Mouse (Mus musculus) left cerebral cortex, postnatal 10 days (tissue): ENCODE measurements at regions not wholly inside any gene's neighbourhood (a gene's known extent, or its start where the extent isn't known, plus 50 kb on each side); places are given as distances from the start of the nearest gene placed in this dataset.

ENCODE experiments used
- DNase-seq, 2 experiments: peaks; one replicate each; pipeline ENCODE4 v3.0.0; 2021 to 2022; ENCODE audit warnings: low spot score in 2 of 2, mixed read lengths in 1 of 2; ENCODE audit errors: extremely low spot score in 1 of 2
- intact Hi-C: fragments of 180-260 bp; cut with DNase I; formaldehyde crosslinking; loops from one replicate; pipeline ENCODE4 v1.15.1; 2025

DNA sequence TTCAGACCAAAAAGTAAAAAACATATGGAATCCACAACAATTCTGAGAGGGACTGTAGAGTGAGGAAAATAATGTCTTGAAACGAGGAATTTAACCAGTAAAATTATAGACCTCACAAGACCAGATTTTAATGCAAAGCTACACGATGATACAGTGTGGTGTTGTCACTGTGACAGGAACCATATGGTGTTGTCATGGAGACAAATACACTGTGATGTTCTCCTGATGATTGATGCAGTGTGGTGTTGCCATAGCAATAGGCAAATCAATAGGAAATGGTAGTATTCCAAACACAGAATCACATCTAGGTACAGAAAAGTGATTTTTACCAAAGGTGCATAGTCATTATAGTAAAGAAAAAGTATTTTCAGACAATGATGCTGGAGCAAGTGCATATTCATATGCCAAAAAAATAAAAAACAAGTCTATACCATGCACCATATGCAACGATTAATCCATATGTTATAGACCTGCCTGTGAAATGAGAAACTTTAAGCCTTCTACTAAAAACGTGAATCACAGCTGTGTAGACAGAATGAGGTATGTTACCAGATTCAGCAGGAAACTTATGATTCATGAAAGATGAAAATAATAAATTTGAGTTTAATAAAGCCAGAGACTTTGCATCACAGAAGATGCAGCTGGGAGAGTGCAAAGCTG, 149.6 kb downstream of the Thbs2 start:
- intact Hi-C loops: no loop called here
- no peak for DNase-seq

- DNase-seq: no peak
- intact Hi-C loops: no loop called here
These were observed 153.0 kb downstream of the Thbs2 start for GRCm38 (mm10) chr17:14541035-14541434.

DNA sequence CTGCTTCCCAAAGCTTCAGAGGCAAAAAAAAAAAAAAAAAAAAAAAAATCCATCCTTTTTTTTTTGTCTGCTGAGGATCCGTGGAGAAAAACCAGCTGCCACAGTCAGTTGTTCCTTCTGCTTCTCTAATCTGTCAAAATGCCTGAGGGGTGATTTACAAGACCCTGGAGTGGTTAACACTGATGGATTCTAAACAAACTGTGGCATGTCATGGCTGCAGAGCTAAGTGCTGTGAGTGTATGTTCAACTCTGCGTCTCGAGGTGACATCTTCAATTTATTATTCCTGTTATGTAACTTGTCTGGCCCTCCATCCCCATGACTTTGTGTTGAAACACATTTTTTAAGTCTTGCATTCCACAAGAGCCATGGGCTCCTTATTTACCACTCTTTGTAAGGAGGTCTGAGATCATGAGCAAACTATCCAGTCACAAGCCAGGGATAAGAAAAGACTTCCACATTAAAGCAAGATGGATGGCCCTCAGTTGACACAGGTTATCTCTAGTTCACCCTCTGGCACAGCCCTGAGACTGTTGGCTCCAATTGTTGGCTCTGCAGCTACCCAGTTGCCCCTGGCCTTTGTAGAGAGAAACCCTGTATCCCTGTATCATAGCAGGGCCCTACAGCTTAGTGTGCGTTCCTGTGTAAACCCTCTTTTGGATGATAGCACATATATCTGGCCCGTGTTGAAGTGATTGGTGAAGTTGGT, 153.6 kb downstream of the Thbs2 start:
- DNase-seq: no peak
- intact Hi-C loops: no loop called here

DNA sequence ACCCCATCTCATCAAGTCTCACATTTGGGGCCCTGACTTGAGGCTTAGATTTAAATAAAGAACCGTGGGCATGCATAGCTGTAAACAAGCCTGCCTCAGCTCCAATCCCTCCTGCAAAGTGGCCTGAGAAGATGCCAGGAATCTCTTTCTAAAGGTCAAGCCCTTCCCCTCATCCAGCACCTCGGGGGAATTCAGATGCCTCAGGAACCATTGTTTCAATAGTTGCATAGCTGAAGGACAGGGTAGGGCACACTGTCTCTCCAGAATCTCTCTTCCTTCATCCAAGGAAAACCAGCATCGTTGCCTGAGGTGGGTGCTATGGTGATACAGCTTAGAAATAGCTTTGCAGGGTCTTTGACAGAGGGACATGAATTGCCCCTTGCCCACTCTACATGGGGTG, 154.4 kb downstream of the Thbs2 start:
- intact Hi-C loops: no loop called here
- DNase-seq: no peak

GRCm38 (mm10) chr17:14539191-14539590, 154.8 kb downstream of the Thbs2 start:
- intact Hi-C loops: no loop called here

DNA sequence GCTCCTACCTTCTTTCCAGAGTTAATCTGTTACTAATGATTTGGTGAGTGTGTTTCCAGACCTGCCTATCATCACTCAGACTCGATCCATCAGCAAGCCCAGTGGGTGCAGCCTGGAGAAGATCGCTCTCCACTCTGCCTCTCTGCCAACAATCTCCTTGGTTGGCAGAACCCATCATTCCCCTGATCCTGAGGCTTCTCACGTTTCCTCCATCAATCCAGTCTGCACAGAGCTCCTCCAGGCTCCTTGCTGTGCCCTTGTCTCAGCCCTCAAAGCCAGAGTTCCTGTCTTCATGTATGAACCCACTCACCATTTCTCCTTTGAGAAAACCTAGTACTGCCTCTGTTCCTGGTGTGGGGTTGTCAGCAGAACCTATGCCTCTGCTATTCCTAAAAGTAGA, 155.5 kb downstream of the Thbs2 start:
- no peak for DNase-seq

More at GRCm38 (mm10) chr17:14539191-14539590, 154.8 kb downstream of the Thbs2 start:
- no peak for DNase-seq

DNA sequence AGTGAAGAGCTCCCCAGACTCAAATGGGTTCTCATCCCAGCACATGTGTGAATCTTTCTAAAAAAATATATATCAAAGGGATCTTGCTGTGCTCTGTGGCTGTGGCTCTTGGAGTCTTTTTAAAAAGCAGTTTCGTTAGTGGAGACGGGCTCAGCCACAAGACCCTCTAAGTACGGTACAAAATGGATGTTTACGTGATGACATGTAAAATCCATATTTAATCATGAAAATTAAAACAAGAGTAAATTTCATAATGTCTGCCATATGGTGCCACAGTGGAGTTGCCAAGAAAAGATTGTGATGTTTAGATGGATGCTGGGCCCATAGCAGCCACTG, 161.1 kb downstream of the Thbs2 start:
- no peak for DNase-seq
- intact Hi-C loops: no loop called here

More for the DNA sequence above, 155.5 kb downstream of the Thbs2 start:
- intact Hi-C loops: no loop called here

GRCm38 (mm10) chr17:14532298-14532978, 161.6 kb downstream of the Thbs2 start:
- DNase-seq: no peak
- intact Hi-C loops: no loop called here

- intact Hi-C loops: no loop called here
- DNase-seq: no peak
These were observed 162.2 kb downstream of the Thbs2 start for GRCm38 (mm10) chr17:14531796-14532195.

- intact Hi-C loops: no loop called here
- no peak for DNase-seq
These were observed 166.3 kb downstream of the Thbs2 start for GRCm38 (mm10) chr17:14527691-14528090.

DNA sequence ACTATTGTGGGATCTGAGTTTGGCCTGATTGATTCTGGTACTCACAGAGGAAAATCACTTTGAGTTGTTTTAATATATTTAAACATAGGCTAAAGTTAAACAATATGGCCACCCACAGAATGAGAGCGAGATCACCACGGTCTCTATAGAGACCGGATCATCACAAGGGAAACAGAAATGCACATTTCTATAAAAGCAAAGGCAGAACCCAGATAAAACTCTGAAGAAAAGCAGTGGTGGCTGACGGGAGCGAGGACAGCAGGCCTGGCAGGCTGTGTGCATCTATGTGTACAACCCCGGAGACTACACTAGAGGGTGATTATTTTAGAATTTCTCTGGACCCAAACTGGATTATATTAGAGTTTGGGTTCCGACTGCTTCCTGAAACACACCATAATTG, 168.8 kb downstream of the Thbs2 start:
- intact Hi-C loops: no loop called here
- no peak for DNase-seq

- peak; percentile 57 to 64 for DNase-seq
- intact Hi-C loops: loop anchor here (1.0 kb wide), 1 partner anchor 381 kb away; no protein-coding TSS in a partner anchor
These were observed 169.4 kb downstream of the Thbs2 start for GRCm38 (mm10) chr17:14524426-14525236.

- intact Hi-C loops: no loop called here
- DNase-seq: no peak
These were observed 172.0 kb downstream of the Thbs2 start for GRCm38 (mm10) chr17:14522011-14522410.

DNA sequence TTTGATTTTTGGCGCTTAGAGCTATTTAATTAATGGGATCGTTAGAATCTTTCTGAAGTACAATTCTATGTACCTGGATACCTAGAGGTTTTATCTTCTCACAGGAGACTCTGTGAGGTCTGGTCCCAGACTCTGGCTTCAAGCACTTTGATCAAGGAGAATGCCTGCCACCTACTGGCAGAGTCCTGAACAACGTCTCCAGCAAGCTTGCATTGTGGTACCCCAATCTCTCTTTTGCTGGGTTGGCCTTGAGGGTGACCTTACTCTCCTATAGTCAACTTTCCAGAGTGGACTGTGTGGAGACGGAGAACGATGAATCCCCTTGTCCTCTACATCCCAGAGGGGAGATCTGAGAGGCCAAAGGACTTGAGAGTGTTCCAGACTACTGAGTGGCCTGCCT, 173.5 kb downstream of the Thbs2 start:
- DNase-seq: peak; percentile 78 to 80
- intact Hi-C loops: no loop called here

DNA sequence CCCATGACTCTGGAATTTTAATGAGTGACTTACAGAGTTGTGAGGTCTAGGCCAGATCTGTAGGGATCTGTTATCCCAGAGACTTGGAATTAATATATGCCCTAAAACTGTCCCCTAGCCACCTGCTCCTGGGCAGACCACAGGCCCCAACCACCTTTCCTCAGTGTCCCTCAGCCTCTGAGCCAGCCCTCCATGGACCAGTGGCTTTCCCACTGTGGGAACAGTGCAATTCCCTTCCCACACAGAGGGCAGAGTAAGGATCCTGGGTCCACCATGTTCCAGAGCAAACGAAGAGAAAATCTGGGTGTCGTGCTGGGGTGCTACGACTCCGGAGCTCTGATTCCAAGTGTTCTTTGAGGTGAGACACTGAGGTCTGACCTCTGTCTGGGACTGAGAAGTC, 174.7 kb downstream of the Thbs2 start:
- intact Hi-C loops: loop anchor here (5.0 kb wide), 1 partner anchor 407 kb away; no protein-coding TSS in a partner anchor
- DNase-seq: no peak

DNA sequence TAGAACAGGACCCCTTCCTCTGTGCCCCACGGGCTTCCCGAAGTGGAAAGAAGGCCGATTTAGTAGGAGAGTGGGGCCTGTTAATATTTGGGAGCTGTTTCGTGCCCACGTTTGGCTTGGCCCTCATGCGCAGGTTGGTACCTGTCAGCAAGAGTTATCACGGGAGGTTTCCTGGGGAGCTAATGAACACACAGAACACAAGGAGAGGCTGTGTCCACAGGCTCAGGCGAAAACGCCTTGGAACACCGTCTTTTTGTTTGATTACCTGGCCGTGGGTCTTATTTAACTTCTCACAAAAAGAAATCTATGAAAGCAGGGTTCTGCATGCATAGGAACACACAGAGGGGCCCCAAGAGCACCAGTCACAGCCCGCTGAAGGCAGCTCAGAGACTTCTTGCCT, 175.8 kb downstream of the Thbs2 start:
- no peak for DNase-seq
- intact Hi-C loops: loop anchor here (5.0 kb wide), 1 partner anchor 406 kb away; no protein-coding TSS in a partner anchor

- intact Hi-C loops: loop anchor here (2.0 to 5.0 kb wide), 2 partner anchors 285 to 405 kb away; no protein-coding TSS in a partner anchor
- no peak for DNase-seq
These were observed 176.7 kb downstream of the Thbs2 start for GRCm38 (mm10) chr17:14517368-14517767.

DNA sequence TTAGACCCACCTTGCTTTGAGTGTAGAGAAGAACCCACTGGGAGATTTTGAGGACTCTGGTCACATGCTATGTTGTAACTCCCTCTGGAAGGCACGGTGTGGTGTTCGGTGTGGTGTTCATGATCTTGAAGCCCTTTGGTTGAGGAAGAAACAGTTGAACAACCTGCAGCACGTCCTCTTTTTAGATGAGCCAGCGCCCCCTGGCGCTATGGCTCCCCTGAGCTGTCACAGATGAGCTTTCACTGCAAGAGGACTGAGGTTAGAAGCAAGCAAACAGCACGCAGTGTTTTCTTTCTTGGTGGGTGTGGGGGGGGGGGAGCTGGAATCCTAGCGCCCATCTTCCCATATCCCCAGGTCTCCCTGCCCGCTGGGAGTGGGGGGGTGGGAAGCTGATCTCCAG, 177.9 kb downstream of the Thbs2 start:
- peak; percentile 45 to 72 for DNase-seq
- intact Hi-C loops: loop anchor here (1.0 to 5.0 kb wide), 3 partner anchors 228 to 404 kb away; no protein-coding TSS in a partner anchor

DNA sequence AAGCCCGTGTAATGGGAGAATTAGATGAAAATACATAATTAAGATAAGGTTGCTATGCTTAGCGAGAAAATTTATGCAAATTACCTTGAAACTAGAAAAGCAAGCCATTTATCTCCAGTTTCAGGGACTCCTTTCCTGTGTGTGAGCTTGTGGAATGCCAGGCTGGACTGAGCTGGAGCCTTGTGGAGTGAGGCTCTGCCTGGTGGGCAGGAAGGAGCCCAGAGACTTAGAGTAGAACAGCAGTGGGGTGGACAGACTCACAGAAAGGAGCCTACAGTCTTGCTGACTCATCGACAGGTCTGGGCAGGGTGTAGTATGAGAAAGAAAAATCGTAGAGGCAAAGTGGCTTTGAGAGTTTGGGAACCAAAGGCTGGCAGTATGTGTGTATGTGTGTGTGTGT, 180.6 kb downstream of the Thbs2 start:
- DNase-seq: no peak
- intact Hi-C loops: no loop called here
